Mouse (Mus musculus) forebrain, embryonic 10.5 days (tissue): ENCODE measurements at regions not wholly inside any gene's neighbourhood (a gene's known extent, or its start where the extent isn't known, plus 50 kb on each side); places are given as distances from the start of the nearest gene placed in this dataset.
A peak's percentile ranks its signal among the peaks of the same experiment; 100 is the strongest.

ENCODE experiments used
- DNase-seq: peaks from one replicate; pipeline ENCODE4 v3.0.0-alpha.2; 2017; ENCODE audit warnings: low spot score; ENCODE audit errors: extremely low spot score
- H3K27ac ChIP-seq: fragments of 300-500 bp; sonication (generic); 2 replicates; pipeline ENCODE4 v1.5.1; 2016; ENCODE audit warnings: mild to moderate bottlenecking
- H3K27me3 ChIP-seq: fragments of 300-500 bp; sonication (generic); 2 replicates; pipeline ENCODE4 v1.6.1; 2016; ENCODE audit warnings: mild to moderate bottlenecking; ENCODE audit not compliant: poor library complexity, severe bottlenecking
- H3K36me3 ChIP-seq: fragments of 300-500 bp; sonication (generic); replicated peaks from 2 replicates; pipeline ENCODE4 v1.6.1; 2016; ENCODE audit warnings: mild to moderate bottlenecking, moderate library complexity
- H3K4me1 ChIP-seq: fragments of 300-500 bp; sonication (generic); 2 replicates; pipeline ENCODE4 v1.6.1; 2016
- H3K4me3 ChIP-seq: fragments of 300-500 bp; sonication (generic); 2 replicates; pipeline ENCODE4 v1.5.1; 2016; ENCODE audit warnings: mild to moderate bottlenecking, moderate library complexity
- H3K9me3 ChIP-seq: fragments of 300-500 bp; sonication (generic); 2 replicates; pipeline ENCODE4 v1.6.1; 2016; ENCODE audit warnings: mild to moderate bottlenecking, moderate library complexity
- whole genome bisulfite sequencing: fragments of 180-500 bp; shearing (Covaris S2); methylation state at CpG from one replicate; pipeline ENCODE4 v1.1.7; 2016; 5-methylcytosine and 5-hydroxymethylcytosine counted together

- DNase-seq = no peak
- Histone ChIP-seq H3K4me3 (no peak overlapping the region), H3K36me3 (no peaks in the 10 kb centered on the region), H3K27ac (peak overlapping the region; percentile 85), H3K4me1 (peaks cover 46% of the 10 kb centered on the region), H3K9me3 (peaks cover 4% of the 10 kb centered on the region; the same call in 1 of the 2 replicates), H3K27me3 (no peaks in the 10 kb centered on the region)
- WGBS = 89% methylated on average over 3 of the region's 3 CpGs
These were observed 90.3 kb upstream of the Arhgap21 start for GRCm38 (mm10) chr2:21058940-21059339.

GRCm38 (mm10) chr2:21056450-21057210 lies 87.9 kb upstream of the Arhgap21 start:
- DNase-seq = no peak
- Histone ChIP-seq H3K4me3 (no peak overlapping the region), H3K36me3 (no peaks in the 10 kb centered on the region), H3K27ac (peak overlapping the region; percentile 63), H3K27me3 (no peaks in the 10 kb centered on the region), H3K4me1 (peaks cover 46% of the 10 kb centered on the region), H3K9me3 (peaks cover 3% of the 10 kb centered on the region; the same call in 1 of the 2 replicates)
- WGBS = 76% methylated on average over 5 of the region's 5 CpGs

GRCm38 (mm10) chr2:21055416-21055815 lies 86.7 kb upstream of the Arhgap21 start:
- Histone ChIP-seq H3K9me3 (no peaks in the 10 kb centered on the region), H3K36me3 (no peaks in the 10 kb centered on the region), H3K27me3 (no peaks in the 10 kb centered on the region), H3K27ac (no peak overlapping the region), H3K4me3 (no peak overlapping the region), H3K4me1 (peaks cover 40% of the 10 kb centered on the region)
- no peak for DNase-seq
- 92% methylated on average over 3 of the region's 3 CpGs for WGBS

- Histone ChIP-seq H3K4me1 (peaks cover 30% of the 10 kb centered on the region), H3K4me3 (no peak overlapping the region), H3K9me3 (no peaks in the 10 kb centered on the region), H3K27ac (no peak overlapping the region), H3K36me3 (no peaks in the 10 kb centered on the region), H3K27me3 (no peaks in the 10 kb centered on the region)
- DNase-seq = no peak
- WGBS = 80% methylated on average over 6 of the region's 6 CpGs
These were observed 85.8 kb upstream of the Arhgap21 start for GRCm38 (mm10) chr2:21054325-21055082.

GRCm38 (mm10) chr2:21053596-21053995 lies 84.9 kb upstream of the Arhgap21 start:
- Histone ChIP-seq H3K4me1 (peaks cover 21% of the 10 kb centered on the region), H3K27me3 (no peaks in the 10 kb centered on the region), H3K27ac (no peak overlapping the region), H3K9me3 (no peaks in the 10 kb centered on the region), H3K36me3 (no peaks in the 10 kb centered on the region), H3K4me3 (no peak overlapping the region)
- no peak for DNase-seq
- WGBS = 87% methylated on average over 5 of the region's 5 CpGs

GRCm38 (mm10) chr2:21048996-21049395 lies 80.3 kb upstream of the Arhgap21 start:
- Histone ChIP-seq H3K9me3 (no peaks in the 10 kb centered on the region), H3K36me3 (no peaks in the 10 kb centered on the region), H3K27ac (0 out of 2 replicates have a peak overlapping the region, but pooled peaks have one; percentile 17), H3K4me1 (peaks cover 21% of the 10 kb centered on the region), H3K4me3 (no peak overlapping the region), H3K27me3 (peaks cover 9% of the 10 kb centered on the region)
- DNase-seq = no peak
- WGBS = 86% methylated on average over 5 of the region's 5 CpGs

GRCm38 (mm10) chr2:21048226-21048625 lies 79.5 kb upstream of the Arhgap21 start:
- Histone ChIP-seq H3K27ac (no peak overlapping the region), H3K4me1 (peaks cover 29% of the 10 kb centered on the region), H3K27me3 (peaks cover 9% of the 10 kb centered on the region), H3K4me3 (no peak overlapping the region), H3K9me3 (no peaks in the 10 kb centered on the region), H3K36me3 (no peaks in the 10 kb centered on the region)
- DNase-seq = no peak
- WGBS = 87% methylated on average over 6 of the region's 6 CpGs

GRCm38 (mm10) chr2:21046503-21047116 lies 77.9 kb upstream of the Arhgap21 start:
- H3K4me1 ChIP-seq = peaks cover 33% of the 10 kb centered on the region
- no peak for DNase-seq
- 45% methylated on average over 9 of the region's 9 CpGs for WGBS

GRCm38 (mm10) chr2:21044781-21045180 lies 76.1 kb upstream of the Arhgap21 start:
- Histone ChIP-seq H3K9me3 (no peaks in the 10 kb centered on the region), H3K4me3 (no peak overlapping the region), H3K27ac (peak overlapping the region; percentile 78; the same call in 1 of the 2 replicates), H3K27me3 (peaks cover 14% of the 10 kb centered on the region), H3K4me1 (peaks cover 33% of the 10 kb centered on the region), H3K36me3 (no peaks in the 10 kb centered on the region)
- DNase-seq = no peak
- WGBS = 90% methylated on average over 7 of the region's 7 CpGs

More at GRCm38 (mm10) chr2:21046503-21047116, 77.9 kb upstream of the Arhgap21 start:
- peak overlapping the region; percentile 68 for H3K27ac ChIP-seq
- no peak overlapping the region for H3K4me3 ChIP-seq
- H3K36me3 ChIP-seq = no peaks in the 10 kb centered on the region
- H3K27me3 ChIP-seq = peaks cover 14% of the 10 kb centered on the region
- no peaks in the 10 kb centered on the region for H3K9me3 ChIP-seq

GRCm38 (mm10) chr2:21044007-21044406 lies 75.3 kb upstream of the Arhgap21 start:
- WGBS = 25% methylated on average over 7 of the region's 7 CpGs
- H3K9me3 ChIP-seq = no peaks in the 10 kb centered on the region
- DNase-seq = peak; percentile 56
- peaks cover 14% of the 10 kb centered on the region for H3K27me3 ChIP-seq
- H3K4me1 ChIP-seq = peaks cover 33% of the 10 kb centered on the region
- H3K36me3 ChIP-seq = no peaks in the 10 kb centered on the region
- H3K4me3 ChIP-seq = no peak overlapping the region; the same call in 1 of the 2 replicates
- peak overlapping the region; percentile 78 for H3K27ac ChIP-seq

GRCm38 (mm10) chr2:21043302-21043701 lies 74.6 kb upstream of the Arhgap21 start:
- Histone ChIP-seq H3K27ac (peak overlapping the region; percentile 78; the same call in 1 of the 2 replicates), H3K4me1 (peaks cover 33% of the 10 kb centered on the region)
- 49% methylated on average over 4 of the region's 4 CpGs for WGBS

GRCm38 (mm10) chr2:21037607-21038006 lies 68.9 kb upstream of the Arhgap21 start:
- Histone ChIP-seq H3K4me3 (no peak overlapping the region), H3K36me3 (no peaks in the 10 kb centered on the region), H3K4me1 (peaks cover 12% of the 10 kb centered on the region; the same call in 1 of the 2 replicates), H3K27ac (no peak overlapping the region), H3K9me3 (no peaks in the 10 kb centered on the region), H3K27me3 (0 out of 2 replicates have a peak, but pooled peaks cover 5% of the 10 kb centered on the region)
- 88% methylated on average over 3 of the region's 3 CpGs for WGBS
- DNase-seq = no peak

More at GRCm38 (mm10) chr2:21043302-21043701, 74.6 kb upstream of the Arhgap21 start:
- DNase-seq = no peak
- Histone ChIP-seq H3K36me3 (no peaks in the 10 kb centered on the region), H3K4me3 (no peak overlapping the region), H3K27me3 (peaks cover 14% of the 10 kb centered on the region), H3K9me3 (no peaks in the 10 kb centered on the region)
